Mouse (Mus musculus): ENCODE results near the gene Spata31d1a. TPM values are rescaled to one million over a fixed set of nuclear protein-coding genes. Genes with fewer than 3 reads are reported as not detected.
"Not testable (repeated sequence)": the region's sequence is repeated elsewhere in the genome, so short reads cannot be mapped to it uniquely, and the experiment has no call there.

The Spata31d1a gene
- polyA plus RNA-seq, 1 experiment from 2014 or later, result not detected

DNA sequence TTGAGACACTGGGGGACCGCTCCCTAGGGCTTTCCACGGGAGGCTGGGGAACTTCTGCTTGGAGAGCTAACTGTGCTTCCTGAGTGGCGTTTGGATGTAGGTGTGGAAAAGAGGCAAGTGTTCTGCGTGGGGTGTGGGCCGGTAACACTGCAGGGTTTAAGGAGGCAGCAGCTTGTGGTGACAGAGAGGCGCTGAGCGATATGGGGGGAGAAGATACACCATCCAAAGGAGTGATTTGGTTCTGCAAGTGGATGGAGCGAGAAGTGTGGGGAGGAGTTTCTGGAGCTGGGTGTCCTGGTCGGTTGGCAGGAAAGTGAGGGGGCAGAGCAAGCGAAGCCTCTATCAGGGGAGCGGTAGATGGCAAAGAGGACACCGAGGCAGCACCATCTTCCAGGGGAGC, 6.6 kb downstream of the Spata31d1a start:
- H3K9ac ChIP-seq, result no peak overlapping the region
- H3K27me3 ChIP-seq (ENCODE audit: insufficient read depth, low read length), result no peaks in the 10 kb centered on the region
- no peaks in the 10 kb centered on the region for H3K9me3 ChIP-seq (ENCODE audit: low read depth, low read length)
- WGBS, result 85% methylated on average over 12 of the region's 12 CpGs
- H3K4me3 ChIP-seq (ENCODE audit: low read depth, low read length), result no peak overlapping the region
- H3K4me1 ChIP-seq (ENCODE audit: insufficient read depth), result no peaks in the 10 kb centered on the region
- no peak for ATAC-seq (ENCODE audit: insufficient read depth)
- H3K36me3 ChIP-seq (ENCODE audit: insufficient read depth), result no peaks in the 10 kb centered on the region
- TF ChIP-seq CTCF (IDR thresholded peaks at IDR 0.05; ENCODE audit: low read depth), result no peak
- no peak overlapping the region for H3K27ac ChIP-seq (ENCODE audit: low read depth)
- no peak overlapping the region for H3K4me2 ChIP-seq
- DNase-seq, result no peak

DNA sequence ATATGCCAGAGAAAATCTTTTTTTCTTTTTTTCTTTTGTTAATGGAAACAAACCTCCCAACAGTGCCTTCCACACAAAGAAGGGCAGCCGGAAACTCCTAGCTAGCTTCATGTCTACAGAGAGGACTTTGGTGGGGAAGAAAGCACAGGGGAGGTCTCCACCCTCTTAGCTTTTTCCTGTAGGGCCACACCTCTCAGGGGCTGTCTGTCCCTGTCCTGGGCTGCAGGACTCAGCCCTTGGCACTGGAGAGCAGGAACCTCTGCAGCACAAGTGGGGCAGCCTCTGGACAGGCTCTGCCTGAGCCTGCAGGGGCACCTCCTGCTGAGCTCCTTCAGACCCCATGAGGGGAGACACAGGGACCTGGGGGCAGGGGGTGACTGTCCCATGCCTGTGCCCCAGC, 10.0 kb downstream of the Spata31d1a start:
- H3K9ac ChIP-seq; ATAC-seq (ENCODE audit: insufficient read depth); H3K27ac ChIP-seq (ENCODE audit: low read depth); H3K4me1 ChIP-seq (ENCODE audit: insufficient read depth); H3K36me3 ChIP-seq (ENCODE audit: insufficient read depth); H3K27me3 ChIP-seq (ENCODE audit: insufficient read depth, low read length); DNase-seq; H3K9me3 ChIP-seq (ENCODE audit: low read depth, low read length); H3K4me3 ChIP-seq (ENCODE audit: low read depth, low read length); H3K4me2 ChIP-seq: not testable (repeated sequence)
- 71% methylated on average over 1 of the region's 1 CpGs for WGBS

GRCm38 (mm10) chr13:59699131-59699530, 11.0 kb downstream of the Spata31d1a start:
- Histone ChIP-seq H3K9me3 (ENCODE audit: low read depth, low read length) (no peaks in the 10 kb centered on the region), H3K9ac (no peak overlapping the region), H3K4me1 (ENCODE audit: insufficient read depth) (no peaks in the 10 kb centered on the region), H3K27ac (ENCODE audit: low read depth) (no peak overlapping the region), H3K4me3 (ENCODE audit: low read depth, low read length) (no peak overlapping the region), H3K36me3 (ENCODE audit: insufficient read depth) (no peaks in the 10 kb centered on the region), H3K4me2 (no peak overlapping the region), H3K27me3 (ENCODE audit: insufficient read depth, low read length) (no peaks in the 10 kb centered on the region)
- no peak for DNase-seq
- no peak for ATAC-seq (ENCODE audit: insufficient read depth)
- 89% methylated on average over 8 of the region's 8 CpGs for WGBS
- TF ChIP-seq CTCF (IDR thresholded peaks at IDR 0.05; ENCODE audit: low read depth), result no peak

GRCm38 (mm10) chr13:59695781-59696180, 14.3 kb downstream of the Spata31d1a start:
- H3K27ac ChIP-seq (ENCODE audit: low read depth), result no peak overlapping the region
- no peak for ATAC-seq (ENCODE audit: insufficient read depth)
- WGBS, result 69% methylated on average over 7 of the region's 7 CpGs
- DNase-seq, result no peak
- H3K9ac ChIP-seq, result no peak overlapping the region
- H3K4me2 ChIP-seq, result no peak overlapping the region
- H3K36me3 ChIP-seq (ENCODE audit: insufficient read depth), result no peaks in the 10 kb centered on the region
- no peak overlapping the region for H3K4me3 ChIP-seq (ENCODE audit: low read depth, low read length)
- no peaks in the 10 kb centered on the region for H3K27me3 ChIP-seq (ENCODE audit: insufficient read depth, low read length)
- H3K9me3 ChIP-seq (ENCODE audit: low read depth, low read length), result no peaks in the 10 kb centered on the region
- H3K4me1 ChIP-seq (ENCODE audit: insufficient read depth), result no peaks in the 10 kb centered on the region
- TF ChIP-seq CTCF (IDR thresholded peaks at IDR 0.05; ENCODE audit: low read depth), result no peak

- no peaks in the 10 kb centered on the region for H3K27me3 ChIP-seq (ENCODE audit: insufficient read depth, low read length)
- no peaks in the 10 kb centered on the region for H3K4me1 ChIP-seq (ENCODE audit: insufficient read depth)
- H3K9me3 ChIP-seq (ENCODE audit: low read depth, low read length), result no peaks in the 10 kb centered on the region
- ATAC-seq (ENCODE audit: insufficient read depth), result no peak
- no peak within 1 kb of the TSS for H3K9ac ChIP-seq
- no peak for DNase-seq
- no peak within 1 kb of the TSS for H3K4me2 ChIP-seq
- H3K4me3 ChIP-seq (ENCODE audit: low read depth, low read length), result no peak within 1 kb of the TSS
- H3K27ac ChIP-seq (ENCODE audit: low read depth), result no peak within 1 kb of the TSS
- no peaks in the 10 kb centered on the region for H3K36me3 ChIP-seq (ENCODE audit: insufficient read depth)
- no peak for TF ChIP-seq CTCF (IDR thresholded peaks at IDR 0.05; ENCODE audit: low read depth)
- WGBS, result 71% methylated on average over 3 of the region's 3 CpGs
Observed at GRCm38 (mm10) chr13:59694008-59694407, 16.1 kb downstream of the Spata31d1a start, which contains the start of gene 4921517D22Rik. TSS of gene 4921517D22Rik (minus strand) at chr13:59694108.

DNA sequence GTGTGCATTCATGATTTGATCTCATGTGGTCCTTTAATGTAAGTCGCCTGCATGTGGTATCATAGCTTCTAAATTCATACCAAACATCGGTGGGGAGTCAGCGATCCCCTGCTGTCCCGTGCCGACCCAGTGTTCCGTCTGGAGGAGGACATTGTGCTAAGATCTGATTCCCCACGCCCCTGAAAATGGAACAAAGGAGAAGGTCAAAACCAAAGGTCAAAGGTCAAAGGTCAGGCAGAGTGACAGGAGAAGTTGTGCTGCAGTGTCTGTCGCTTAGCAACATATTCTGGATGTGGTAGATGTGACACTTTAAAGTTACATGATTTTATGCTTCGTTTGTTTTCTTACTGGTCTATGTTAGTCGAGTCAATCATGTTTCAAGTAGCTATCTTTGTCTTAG, 18.7 kb downstream of the Spata31d1a start:
- H3K36me3 ChIP-seq (ENCODE audit: insufficient read depth), result no peaks in the 10 kb centered on the region
- 67% methylated on average over 10 of the region's 10 CpGs for WGBS
- no peak overlapping the region for H3K9ac ChIP-seq
- TF ChIP-seq CTCF (IDR thresholded peaks at IDR 0.05; ENCODE audit: low read depth), result no peak
- H3K27ac ChIP-seq (ENCODE audit: low read depth), result no peak overlapping the region
- H3K9me3 ChIP-seq (ENCODE audit: low read depth, low read length), result no peaks in the 10 kb centered on the region
- H3K4me2 ChIP-seq, result no peak overlapping the region
- no peak for DNase-seq
- H3K4me3 ChIP-seq (ENCODE audit: low read depth, low read length), result no peak overlapping the region
- no peaks in the 10 kb centered on the region for H3K27me3 ChIP-seq (ENCODE audit: insufficient read depth, low read length)
- H3K4me1 ChIP-seq (ENCODE audit: insufficient read depth), result no peaks in the 10 kb centered on the region
- ATAC-seq (ENCODE audit: insufficient read depth), result no peak

GRCm38 (mm10) chr13:59690576-59690975, 19.6 kb downstream of the Spata31d1a start:
- H3K4me2 ChIP-seq, result no peak overlapping the region
- H3K4me3 ChIP-seq (ENCODE audit: low read depth, low read length), result no peak overlapping the region
- TF ChIP-seq CTCF (IDR thresholded peaks at IDR 0.05; ENCODE audit: low read depth), result no peak
- H3K36me3 ChIP-seq (ENCODE audit: insufficient read depth), result no peaks in the 10 kb centered on the region
- H3K27ac ChIP-seq (ENCODE audit: low read depth), result no peak overlapping the region
- no peak overlapping the region for H3K9ac ChIP-seq
- no peaks in the 10 kb centered on the region for H3K4me1 ChIP-seq (ENCODE audit: insufficient read depth)
- DNase-seq, result no peak
- H3K27me3 ChIP-seq (ENCODE audit: insufficient read depth, low read length), result no peaks in the 10 kb centered on the region
- ATAC-seq (ENCODE audit: insufficient read depth), result no peak
- no peaks in the 10 kb centered on the region for H3K9me3 ChIP-seq (ENCODE audit: low read depth, low read length)
- WGBS, result 76% methylated on average over 7 of the region's 7 CpGs

DNA sequence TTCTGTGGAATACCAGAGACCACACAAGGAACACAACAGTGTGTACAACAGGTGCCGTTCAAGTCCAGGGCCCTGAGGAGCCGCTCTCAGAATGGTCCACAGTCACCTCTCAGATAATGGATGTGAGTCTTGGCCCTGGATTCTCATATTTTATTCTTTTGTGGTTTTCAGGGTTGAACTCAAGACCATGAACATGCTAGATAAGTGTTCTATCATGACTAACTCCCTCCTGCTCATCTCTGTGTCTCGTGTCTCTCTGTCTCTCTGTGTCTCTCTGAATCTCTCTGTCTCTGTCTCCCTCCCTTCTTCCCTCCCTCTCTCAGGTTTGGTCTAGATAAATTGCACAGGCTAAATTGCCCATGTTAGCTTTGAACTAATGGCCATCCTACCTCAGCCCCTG, 20.3 kb downstream of the Spata31d1a start:
- no peak overlapping the region for H3K4me3 ChIP-seq (ENCODE audit: low read depth, low read length)
- 81% methylated on average over 3 of the region's 3 CpGs for WGBS
- no peak overlapping the region for H3K4me2 ChIP-seq
- no peaks in the 10 kb centered on the region for H3K9me3 ChIP-seq (ENCODE audit: low read depth, low read length)
- DNase-seq (no peak), ATAC-seq (ENCODE audit: insufficient read depth) (no peak)
- H3K4me1 ChIP-seq (ENCODE audit: insufficient read depth), result no peaks in the 10 kb centered on the region
- H3K36me3 ChIP-seq (ENCODE audit: insufficient read depth), result no peaks in the 10 kb centered on the region
- no peaks in the 10 kb centered on the region for H3K27me3 ChIP-seq (ENCODE audit: insufficient read depth, low read length)
- no peak overlapping the region for H3K9ac ChIP-seq
- no peak overlapping the region for H3K27ac ChIP-seq (ENCODE audit: low read depth)
- no peak for TF ChIP-seq CTCF (IDR thresholded peaks at IDR 0.05; ENCODE audit: low read depth)
